Mouse (Mus musculus): ENCODE data around the gene Gm7029. TPM values are rescaled to one million over a fixed set of nuclear protein-coding genes. Genes with fewer than 3 reads are reported as not detected.
"Not testable (repeated sequence)": the region's sequence is repeated elsewhere in the genome, so short reads cannot be mapped to it uniquely, and the experiment has no call there.

Gm7029 gene
- total RNA-seq, 4 experiments from 2014 or later, result not detected

GRCm38 (mm10) chr17:33891892-33892291 lies 18.3 kb downstream of the Gm7029 start:
- not testable (repeated sequence) for DNase-seq (ENCODE audit: low spot score in 2 of 2)

GRCm38 (mm10) chr17:33892429-33892828 lies 18.8 kb downstream of the Gm7029 start:
- no peak for DNase-seq (ENCODE audit: low spot score in 2 of 2)

- not testable (repeated sequence) for DNase-seq (ENCODE audit: low spot score in 2 of 2)
Observed at GRCm38 (mm10) chr17:33893011-33893410, 19.4 kb downstream of the Gm7029 start.

GRCm38 (mm10) chr17:33897114-33897794 lies 23.6 kb downstream of the Gm7029 start:
- DNase-seq (ENCODE audit: low spot score in 2 of 2), result no peak

- not testable (repeated sequence) for DNase-seq (ENCODE audit: low spot score in 2 of 2)
Observed at GRCm38 (mm10) chr17:33898193-33898592, 24.6 kb downstream of the Gm7029 start.

GRCm38 (mm10) chr17:33899642-33900041 lies 26.0 kb downstream of the Gm7029 start:
- no peak for DNase-seq (ENCODE audit: low spot score in 2 of 2)

GRCm38 (mm10) chr17:33900281-33900988 lies 26.8 kb downstream of the Gm7029 start:
- DNase-seq (ENCODE audit: low spot score in 2 of 2), result no peak

- no peak for DNase-seq (ENCODE audit: low spot score in 2 of 2)
Observed at GRCm38 (mm10) chr17:33900989-33901314, 27.3 kb downstream of the Gm7029 start.

- no peak for DNase-seq (ENCODE audit: low spot score in 2 of 2)
Observed at GRCm38 (mm10) chr17:33901653-33902052, 28.0 kb downstream of the Gm7029 start.

- DNase-seq (ENCODE audit: low spot score in 2 of 2), result no peak
Observed at GRCm38 (mm10) chr17:33902079-33902478, 28.4 kb downstream of the Gm7029 start.

- no peak for DNase-seq (ENCODE audit: low spot score in 2 of 2)
Observed at GRCm38 (mm10) chr17:33902491-33902890, 28.9 kb downstream of the Gm7029 start.

- not testable (repeated sequence) for DNase-seq (ENCODE audit: low spot score in 2 of 2)
Observed at GRCm38 (mm10) chr17:33903911-33904651, 30.4 kb downstream of the Gm7029 start.

- not testable (repeated sequence) for DNase-seq (ENCODE audit: low spot score in 2 of 2)
Observed at GRCm38 (mm10) chr17:33904835-33905234, 31.2 kb downstream of the Gm7029 start, which contains the start of gene Platr17. Gene Platr17, plus strand, starts transcription at chr17:33905135.

GRCm38 (mm10) chr17:33908331-33909076 lies 34.9 kb downstream of the Gm7029 start:
- no peak for DNase-seq (ENCODE audit: low spot score in 2 of 2)

- peak; percentile 97 to 98 for DNase-seq (ENCODE audit: low spot score in 2 of 2)
Observed at GRCm38 (mm10) chr17:33909077-33909868, 35.6 kb downstream of the Gm7029 start, which contains the start of gene Daxx. Gene Daxx, plus strand, starts transcription at chr17:33909414.

GRCm38 (mm10) chr17:33909869-33910250 lies 36.2 kb downstream of the Gm7029 start:
- no peak for DNase-seq (ENCODE audit: low spot score in 2 of 2)

GRCm38 (mm10) chr17:33910346-33911051 lies 36.9 kb downstream of the Gm7029 start:
- no peak for DNase-seq (ENCODE audit: low spot score in 2 of 2)

- DNase-seq (ENCODE audit: low spot score in 2 of 2), result no peak
Observed at GRCm38 (mm10) chr17:33911052-33911812, 37.6 kb downstream of the Gm7029 start.

GRCm38 (mm10) chr17:33911813-33912414 lies 38.3 kb downstream of the Gm7029 start:
- no peak for DNase-seq (ENCODE audit: low spot score in 2 of 2)
